Mouse (Mus musculus): ENCODE data around the gene Prr36. TPM values are rescaled to one million over a fixed set of nuclear protein-coding genes. Genes with fewer than 3 reads are reported as not detected.
"Not testable (repeated sequence)": the region's sequence is repeated elsewhere in the genome, so short reads cannot be mapped to it uniquely, and the experiment has no call there.

The Prr36 gene
- polyA plus RNA-seq (2015; fragmentation: Nextera tagmentation; extraction: Ambion mirVana), result 1.3 and 1.6 TPM in 2 replicates

DNA sequence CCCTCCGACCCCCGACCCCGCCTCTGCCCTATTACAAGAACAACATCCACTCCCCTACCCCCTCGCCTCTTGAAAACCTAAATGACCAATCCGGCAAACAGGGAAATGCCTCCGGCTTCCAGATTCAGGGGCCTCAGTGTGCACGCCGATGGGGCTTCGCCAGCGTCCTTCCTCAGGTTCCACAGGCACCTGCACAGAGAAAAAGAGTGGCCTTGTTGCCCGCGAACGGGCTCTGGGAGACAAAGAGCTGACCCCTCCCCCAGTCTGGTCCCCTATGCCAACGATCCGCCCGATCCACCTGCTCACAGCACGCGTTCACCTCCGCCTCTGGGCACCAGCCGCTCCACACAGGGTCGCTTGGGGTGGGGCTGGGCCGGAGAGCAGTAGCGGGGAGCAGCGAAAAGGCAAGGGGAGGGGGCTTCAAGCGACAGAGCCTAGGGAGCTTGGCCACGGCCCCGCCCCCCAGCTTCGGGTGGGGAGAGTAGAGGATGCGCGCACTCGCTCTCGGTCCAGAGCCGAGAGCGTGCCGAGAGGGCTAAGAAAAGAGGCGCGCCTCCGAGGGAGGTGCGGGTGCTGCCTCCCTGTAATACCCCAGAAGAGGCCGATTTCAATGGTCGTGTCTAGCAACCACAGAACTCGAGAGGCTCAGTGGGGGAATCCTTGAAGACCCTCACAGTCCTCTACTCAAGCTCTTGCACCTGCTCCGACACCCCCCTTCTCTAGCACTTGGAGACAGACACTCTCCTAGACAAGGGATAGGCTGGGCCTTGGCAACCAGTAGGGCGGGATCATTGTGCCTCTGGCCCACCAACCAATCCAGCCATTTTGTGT, at the start of gene Prr36:
Gene Prr36, minus strand, starts transcription at position 669 of the 831 bp plus-strand sequence.
- peak within 1 kb of the TSS; percentile 52 for H3K4me3 ChIP-seq
- H3K36me3 ChIP-seq, result no peaks in the 10 kb centered on the region
- ATAC-seq (ENCODE audit: low FRiP score, low read depth), result no peak
- WGBS, result 3% methylated on average over 44 of the region's 44 CpGs
- no peak within 1 kb of the TSS for H3K27ac ChIP-seq
- peaks cover 61% of the 10 kb centered on the region for H3K27me3 ChIP-seq
- H3K9ac ChIP-seq, result peak within 1 kb of the TSS; percentile 61
- H3K4me2 ChIP-seq (replicated peaks), result peak within 1 kb of the TSS; percentile 91
- peaks cover 37% of the 10 kb centered on the region for H3K4me1 ChIP-seq
- H3K9me3 ChIP-seq, result no peaks in the 10 kb centered on the region; the same call in 1 of the 2 replicates

DNA sequence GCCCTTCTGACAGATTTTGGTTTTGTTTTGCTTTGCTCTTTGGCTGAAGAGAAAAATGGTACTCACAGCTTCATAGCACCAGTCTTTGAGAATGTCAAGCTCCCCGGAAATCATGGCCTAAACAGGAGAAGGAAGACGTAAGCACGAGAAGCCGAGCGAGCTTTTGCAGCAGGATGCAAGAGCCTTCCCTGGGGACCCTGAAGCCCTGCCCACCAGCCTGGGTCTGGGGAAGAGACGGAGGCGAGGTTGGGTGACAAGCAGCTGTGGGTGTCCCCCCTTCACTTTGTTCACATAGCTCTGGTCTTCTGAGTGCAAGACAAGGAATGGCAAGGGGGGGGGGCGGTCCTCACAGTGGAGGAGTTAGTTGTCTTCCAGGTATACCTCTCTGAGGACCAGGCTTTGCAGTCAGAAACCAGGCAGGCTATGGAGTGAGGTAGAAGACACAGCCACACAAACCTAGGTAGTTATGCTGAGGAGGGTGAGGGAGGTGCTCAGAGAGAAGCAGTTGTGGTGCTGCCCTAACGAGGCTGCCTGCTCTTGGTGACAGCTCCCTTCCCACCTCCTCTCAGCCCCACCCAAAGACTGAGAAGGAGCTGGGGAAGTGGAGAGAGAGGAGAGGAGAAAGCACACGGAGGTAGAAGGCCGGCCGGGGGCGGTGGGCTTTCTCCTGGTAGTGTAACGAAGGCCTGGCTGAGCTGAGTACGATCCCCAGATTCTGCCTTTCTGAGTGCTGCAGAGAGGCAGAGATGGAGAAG, 48.1 kb upstream of the Prr36 start:
- Histone ChIP-seq H3K9ac (no peak overlapping the region), H3K27me3 (no peaks in the 10 kb centered on the region), H3K4me1 (no peaks in the 10 kb centered on the region), H3K4me2 (replicated peaks) (no peak overlapping the region), H3K27ac (no peak overlapping the region), H3K9me3 (no peaks in the 10 kb centered on the region), H3K4me3 (no peak overlapping the region), H3K36me3 (peaks cover 96% of the 10 kb centered on the region)
- no peak for ATAC-seq (ENCODE audit: low FRiP score, low read depth)
- WGBS, result 92% methylated on average over 15 of the region's 15 CpGs

DNA sequence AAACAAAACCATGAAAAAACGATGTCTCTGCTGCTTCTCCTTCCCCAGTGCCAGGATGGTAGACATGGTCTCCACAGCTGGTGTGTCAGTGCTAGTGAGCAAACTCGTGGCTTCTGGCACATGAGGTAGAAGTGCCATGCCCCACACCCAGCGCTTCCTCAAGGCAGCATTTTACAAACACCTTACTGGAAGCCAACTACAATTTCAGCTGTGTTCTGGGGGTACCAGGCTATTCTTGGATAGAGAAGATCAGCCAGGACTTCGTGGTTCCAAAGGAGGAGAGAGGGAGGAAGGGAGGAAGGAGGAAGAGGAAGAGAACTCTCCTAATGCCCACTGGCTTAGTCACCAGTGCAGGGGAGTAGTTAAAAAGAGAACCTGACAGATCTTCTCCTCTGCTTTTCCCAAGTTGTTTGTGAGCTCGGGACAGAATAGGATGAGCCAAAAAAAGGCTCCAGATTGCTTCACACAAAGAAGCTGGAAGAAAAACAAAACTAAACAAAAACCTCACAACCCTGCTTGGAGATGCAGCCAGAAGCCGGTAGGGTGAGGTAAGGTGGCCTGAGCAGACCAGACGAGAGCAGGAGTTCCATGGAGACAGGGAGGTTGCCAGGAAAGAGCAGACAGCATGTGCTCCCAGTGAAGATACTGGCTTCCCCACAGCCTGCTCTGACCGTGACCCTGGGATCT, 46.0 kb upstream of the Prr36 start:
- Histone ChIP-seq H3K27me3 (no peaks in the 10 kb centered on the region), H3K9ac (no peak overlapping the region), H3K9me3 (no peaks in the 10 kb centered on the region), H3K4me2 (replicated peaks) (no peak overlapping the region), H3K4me1 (peaks cover 9% of the 10 kb centered on the region), H3K27ac (no peak overlapping the region), H3K36me3 (peaks cover 85% of the 10 kb centered on the region), H3K4me3 (no peak overlapping the region)
- WGBS, result 87% methylated on average over 8 of the region's 8 CpGs
- ATAC-seq (ENCODE audit: low FRiP score, low read depth), result no peak

DNA sequence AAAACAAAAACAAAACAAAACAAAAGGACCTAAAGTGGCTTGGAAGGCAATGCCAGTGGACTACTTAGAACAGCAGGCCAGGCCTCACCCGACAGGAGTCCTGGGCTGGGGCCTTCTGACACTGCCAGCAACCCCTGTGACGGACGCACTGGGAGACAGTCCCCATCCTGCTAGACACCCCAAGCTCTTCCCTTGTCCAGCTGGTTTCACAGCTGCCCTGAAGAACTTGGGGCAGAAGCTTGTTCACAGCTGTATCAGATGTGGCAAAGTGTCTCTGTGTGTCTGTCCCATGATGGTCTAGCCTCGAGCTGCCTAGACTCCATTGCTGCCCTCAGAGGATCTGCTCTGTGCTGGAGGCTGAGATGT, 42.5 kb upstream of the Prr36 start:
- 82% methylated on average over 4 of the region's 4 CpGs for WGBS
- H3K9ac ChIP-seq, result peak overlapping the region; percentile 5
- H3K4me2 ChIP-seq (replicated peaks), result no peak overlapping the region

DNA sequence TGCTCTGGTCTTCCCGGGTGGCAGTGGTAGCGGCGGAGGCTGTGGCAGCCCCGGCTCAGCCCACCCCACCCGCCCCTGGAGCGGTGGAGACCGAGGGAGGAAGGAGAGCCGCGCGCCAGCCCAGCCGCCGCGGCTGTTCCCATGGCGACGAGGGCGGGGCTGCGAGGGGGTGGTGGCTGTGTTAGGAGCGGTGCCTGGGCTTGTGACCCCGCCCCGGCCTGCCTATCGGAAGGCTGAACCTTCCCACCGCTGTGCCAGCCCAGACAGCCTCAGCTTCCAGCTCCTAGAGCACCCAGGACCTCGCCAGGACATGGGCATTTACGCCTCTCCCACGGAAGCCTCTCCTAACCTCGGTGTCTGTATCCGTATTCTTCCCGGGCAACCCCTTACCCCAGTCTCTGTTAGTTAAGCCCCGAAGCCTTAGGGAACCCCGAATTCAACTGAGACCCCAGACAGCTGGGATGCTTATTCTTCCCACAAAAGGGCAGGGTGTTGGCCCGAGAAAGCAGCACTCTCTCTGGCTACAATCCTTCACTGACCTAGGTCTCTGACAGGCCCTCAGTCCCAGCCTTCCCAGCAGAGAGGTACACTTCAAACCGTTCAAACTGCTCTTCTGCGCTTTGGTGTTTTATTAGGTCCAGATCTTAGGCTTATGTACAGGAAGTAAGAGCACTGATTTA, 42.0 kb upstream of the Prr36 start, which contains the start of gene Ctxn1:
Gene Ctxn1, minus strand, starts transcription at position 150 of the 680 bp plus-strand sequence.
- WGBS, result 3% methylated on average over 33 of the region's 33 CpGs
- Histone ChIP-seq H3K4me2 (replicated peaks) (peak within 1 kb of the TSS; percentile 83), H3K4me1 (peaks cover 31% of the 10 kb centered on the region), H3K9ac (peak within 1 kb of the TSS; percentile 88), H3K4me3 (peak within 1 kb of the TSS; percentile 86), H3K9me3 (no peaks in the 10 kb centered on the region), H3K36me3 (peaks cover 74% of the 10 kb centered on the region), H3K27ac (peak within 1 kb of the TSS; percentile 76), H3K27me3 (no peaks in the 10 kb centered on the region)
- peak; percentile 94 for ATAC-seq (ENCODE audit: low FRiP score, low read depth)

More for the DNA sequence above, 42.5 kb upstream of the Prr36 start:
- no peak for ATAC-seq (ENCODE audit: low FRiP score, low read depth)
- H3K27me3 ChIP-seq, result no peaks in the 10 kb centered on the region
- peaks cover 27% of the 10 kb centered on the region for H3K4me1 ChIP-seq
- H3K27ac ChIP-seq, result peak overlapping the region; percentile 76; the same call in 1 of the 2 replicates
- H3K4me3 ChIP-seq, result no peak overlapping the region; the same call in 1 of the 2 replicates
- H3K36me3 ChIP-seq, result peaks cover 74% of the 10 kb centered on the region
- H3K9me3 ChIP-seq, result no peaks in the 10 kb centered on the region

DNA sequence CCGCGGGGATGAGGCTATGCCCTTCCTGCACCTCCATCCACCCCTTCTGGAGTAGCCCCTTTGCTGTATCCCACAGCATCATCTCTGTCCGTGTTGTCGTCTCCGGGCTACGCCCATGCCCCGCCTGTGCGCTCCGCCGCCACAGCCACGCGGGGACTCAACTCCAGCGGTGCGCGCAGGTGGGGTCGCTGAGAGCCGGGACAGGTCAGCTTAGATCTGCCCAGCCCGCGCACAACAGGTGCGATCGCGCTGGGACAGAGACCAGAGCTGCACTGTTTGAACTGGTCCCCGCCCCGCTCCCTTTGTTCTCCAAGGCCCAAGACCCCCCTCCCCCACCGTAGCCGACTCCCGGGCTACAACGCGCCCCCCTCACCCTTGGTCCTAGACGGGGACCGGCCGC, 41.4 kb upstream of the Prr36 start:
- peak; percentile 79 for ATAC-seq (ENCODE audit: low FRiP score, low read depth)
- WGBS, result under 1% methylated on average over 32 of the region's 32 CpGs
- Histone ChIP-seq H3K4me1 (peaks cover 37% of the 10 kb centered on the region), H3K9me3 (no peaks in the 10 kb centered on the region), H3K4me3 (peak overlapping the region; percentile 86), H3K9ac (peak overlapping the region; percentile 88), H3K27me3 (no peaks in the 10 kb centered on the region), H3K27ac (peak overlapping the region; percentile 72), H3K4me2 (replicated peaks) (peak overlapping the region; percentile 83), H3K36me3 (peaks cover 70% of the 10 kb centered on the region)

DNA sequence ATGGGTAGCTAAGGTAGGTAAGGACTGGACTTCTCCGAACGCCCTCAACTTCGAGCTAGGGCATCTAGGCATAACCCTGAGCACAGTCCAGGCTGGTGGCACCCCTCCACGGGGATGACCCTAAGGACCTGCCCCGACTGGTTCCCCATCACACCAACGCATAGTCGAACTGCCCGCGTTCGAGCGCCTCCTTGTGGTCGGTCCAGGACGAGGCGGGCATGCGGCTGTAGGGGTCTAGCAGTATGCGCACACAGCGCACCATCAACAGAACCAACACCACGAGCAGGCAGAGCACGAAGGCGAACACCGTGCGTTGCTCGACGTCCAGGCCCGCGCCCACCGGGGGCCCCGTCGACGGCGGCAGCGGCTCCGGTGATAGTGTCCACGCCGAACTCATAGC, 41.0 kb upstream of the Prr36 start:
- 1% methylated on average over 35 of the region's 35 CpGs for WGBS
- Histone ChIP-seq H3K4me3 (peak overlapping the region; percentile 86), H3K4me1 (peaks cover 39% of the 10 kb centered on the region), H3K9me3 (no peaks in the 10 kb centered on the region), H3K4me2 (replicated peaks) (peak overlapping the region; percentile 83), H3K27ac (peak overlapping the region; percentile 72), H3K36me3 (peaks cover 66% of the 10 kb centered on the region), H3K9ac (peak overlapping the region; percentile 88), H3K27me3 (no peaks in the 10 kb centered on the region)
- ATAC-seq (ENCODE audit: low FRiP score, low read depth), result peak; percentile 50

DNA sequence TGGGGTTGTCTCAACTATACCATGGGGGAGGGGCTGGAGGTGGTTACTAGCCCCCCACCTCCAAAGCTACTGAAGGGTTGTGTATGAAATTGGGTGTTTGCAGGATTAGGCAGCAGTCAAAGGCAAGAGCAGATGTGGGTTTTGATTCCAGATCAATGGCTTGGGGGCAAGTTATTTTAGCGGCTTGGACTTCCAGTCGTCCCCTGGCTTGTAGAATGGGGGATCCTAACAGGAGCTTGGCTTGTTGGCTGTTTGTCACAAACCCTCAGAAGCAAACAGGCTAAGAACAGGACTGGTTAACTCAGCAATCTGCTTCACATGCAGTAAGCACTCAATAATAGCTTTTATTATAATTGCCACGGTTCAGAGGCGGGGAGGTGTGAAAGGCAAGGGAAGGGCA, 40.1 kb upstream of the Prr36 start:
- Histone ChIP-seq H3K9me3 (no peaks in the 10 kb centered on the region), H3K27ac (no peak overlapping the region), H3K27me3 (no peaks in the 10 kb centered on the region), H3K9ac (peak overlapping the region; percentile 88; the same call in 1 of the 2 replicates), H3K36me3 (peaks cover 57% of the 10 kb centered on the region), H3K4me3 (no peak overlapping the region), H3K4me2 (replicated peaks) (peak overlapping the region; percentile 83), H3K4me1 (peaks cover 42% of the 10 kb centered on the region)
- no peak for ATAC-seq (ENCODE audit: low FRiP score, low read depth)
- 70% methylated on average over 4 of the region's 4 CpGs for WGBS

DNA sequence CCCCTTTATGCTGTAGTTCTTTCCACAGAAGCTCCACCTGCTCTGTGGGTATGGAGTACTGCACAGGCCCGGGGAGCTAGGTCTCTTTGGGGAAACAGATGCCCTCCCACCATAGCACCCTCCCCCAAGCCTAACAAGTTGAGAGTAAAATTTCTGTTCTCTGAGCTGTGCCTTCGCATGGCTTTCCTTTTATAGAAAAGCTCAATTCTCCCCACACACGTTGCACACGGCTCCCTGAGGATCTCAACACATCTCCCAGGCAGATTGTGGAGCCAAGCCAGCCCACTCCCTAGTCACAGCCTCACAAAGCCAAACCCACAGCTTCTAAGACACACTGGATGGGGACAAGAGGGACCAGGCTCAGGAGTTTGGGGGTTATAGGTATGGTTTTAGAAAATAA, 39.7 kb upstream of the Prr36 start:
- H3K27me3 ChIP-seq, result no peaks in the 10 kb centered on the region
- WGBS, result 56% methylated on average over 4 of the region's 4 CpGs
- peak overlapping the region; percentile 83 for H3K4me2 ChIP-seq (replicated peaks)
- peaks cover 52% of the 10 kb centered on the region for H3K36me3 ChIP-seq
- H3K9me3 ChIP-seq, result no peaks in the 10 kb centered on the region
- peaks cover 43% of the 10 kb centered on the region for H3K4me1 ChIP-seq
- no peak overlapping the region for H3K27ac ChIP-seq
- H3K4me3 ChIP-seq, result no peak overlapping the region
- 0 out of 2 replicates have a peak overlapping the region, but pooled peaks have one; percentile 88 for H3K9ac ChIP-seq
- no peak for ATAC-seq (ENCODE audit: low FRiP score, low read depth)

DNA sequence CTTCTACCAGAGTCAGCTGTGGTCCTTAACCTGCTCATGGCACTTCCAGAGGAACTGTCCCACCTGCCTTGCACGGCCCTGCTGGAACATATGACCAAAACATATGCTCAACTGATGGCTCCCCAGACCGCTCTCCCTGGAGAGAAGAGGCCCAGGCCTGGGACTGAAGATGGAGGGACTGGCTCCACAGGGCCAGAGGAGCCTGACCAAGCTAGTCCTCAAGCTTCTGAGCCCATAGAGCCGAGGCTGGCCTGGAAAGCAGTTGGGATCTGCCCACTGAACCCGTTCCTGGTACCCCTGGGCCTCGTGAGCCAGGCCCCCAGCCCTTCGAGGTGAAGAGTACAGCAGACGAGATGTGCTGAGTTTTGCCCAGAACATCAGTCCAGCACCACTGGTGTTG, 38.2 kb upstream of the Prr36 start:
- H3K4me1 ChIP-seq, result peaks cover 46% of the 10 kb centered on the region
- WGBS, result 84% methylated on average over 7 of the region's 7 CpGs
- not testable (repeated sequence) for H3K27me3 ChIP-seq

DNA sequence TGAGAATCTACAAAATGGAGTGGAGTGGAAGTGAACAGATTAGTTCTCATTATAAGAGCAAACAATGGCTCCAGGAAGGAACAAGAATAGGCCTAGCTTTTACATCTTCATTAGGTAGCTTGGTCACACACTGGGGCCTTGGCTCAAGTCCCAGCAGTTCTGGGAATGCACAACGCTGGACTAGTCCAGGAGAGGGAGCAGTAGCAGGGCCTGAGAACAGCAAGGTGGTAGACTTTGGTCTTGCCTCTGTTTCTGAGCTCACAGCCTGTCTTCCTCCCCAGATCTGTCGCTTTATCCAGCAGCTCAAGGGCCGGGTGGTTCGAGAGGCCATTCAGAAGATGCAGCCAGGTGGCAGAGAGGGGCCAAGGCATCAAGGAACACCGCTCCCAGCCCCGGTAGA, 36.7 kb upstream of the Prr36 start:
- 74% methylated on average over 6 of the region's 6 CpGs for whole genome bisulfite sequencing
- ATAC-seq (ENCODE audit: low FRiP score, low read depth), result no peak

More for the DNA sequence above, 38.2 kb upstream of the Prr36 start:
- not testable (repeated sequence) for ATAC-seq (ENCODE audit: low FRiP score, low read depth); H3K9me3 ChIP-seq; H3K4me2 ChIP-seq (replicated peaks); H3K4me3 ChIP-seq; H3K9ac ChIP-seq; H3K27ac ChIP-seq
- peaks cover 38% of the 10 kb centered on the region for H3K36me3 ChIP-seq

More for the DNA sequence above, 36.7 kb upstream of the Prr36 start:
- peaks cover 40% of the 10 kb centered on the region for H3K36me3 ChIP-seq
- peak overlapping the region; percentile 79 for H3K4me3 ChIP-seq
- H3K27me3 ChIP-seq, result no peaks in the 10 kb centered on the region
- peak overlapping the region; percentile 83 for H3K4me2 ChIP-seq (replicated peaks)
- H3K27ac ChIP-seq, result peak overlapping the region; percentile 91; the same call in 1 of the 2 replicates
- H3K4me1 ChIP-seq, result peaks cover 48% of the 10 kb centered on the region
- H3K9me3 ChIP-seq, result no peaks in the 10 kb centered on the region
- H3K9ac ChIP-seq, result peak overlapping the region; percentile 88; the same call in 1 of the 2 replicates
